Mouse (Mus musculus): ENCODE results near the gene Ifna7.

The Ifna7 gene

DNA sequence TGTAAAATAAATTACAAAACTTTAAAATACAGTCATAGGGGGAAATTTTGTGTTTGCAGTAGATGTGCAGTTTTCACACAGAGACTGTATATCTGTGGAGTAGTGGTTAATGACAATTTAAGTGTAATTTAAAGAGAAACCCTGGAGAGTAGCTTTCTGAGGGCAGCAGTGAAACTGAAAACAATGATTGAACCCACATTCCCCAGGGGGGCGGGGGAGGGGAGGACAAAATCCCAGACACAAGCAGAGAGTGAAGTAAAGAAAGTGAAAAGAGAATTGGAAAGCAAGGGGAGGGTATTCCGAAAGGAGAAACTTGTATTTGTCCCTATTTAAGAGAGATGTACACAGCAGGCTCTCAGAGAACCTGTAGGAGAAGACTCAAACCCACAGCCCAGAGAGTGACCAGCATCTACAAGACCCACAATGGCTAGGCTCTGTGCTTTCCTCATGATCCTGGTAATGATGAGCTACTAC is 25.4 kb downstream of the Ifna7 start, which contains the start of gene Ifna4:
Ifna4 (plus strand) TSS at position 424 of the 474 bp plus-strand sequence.
- no peak for DNase-seq

DNA sequence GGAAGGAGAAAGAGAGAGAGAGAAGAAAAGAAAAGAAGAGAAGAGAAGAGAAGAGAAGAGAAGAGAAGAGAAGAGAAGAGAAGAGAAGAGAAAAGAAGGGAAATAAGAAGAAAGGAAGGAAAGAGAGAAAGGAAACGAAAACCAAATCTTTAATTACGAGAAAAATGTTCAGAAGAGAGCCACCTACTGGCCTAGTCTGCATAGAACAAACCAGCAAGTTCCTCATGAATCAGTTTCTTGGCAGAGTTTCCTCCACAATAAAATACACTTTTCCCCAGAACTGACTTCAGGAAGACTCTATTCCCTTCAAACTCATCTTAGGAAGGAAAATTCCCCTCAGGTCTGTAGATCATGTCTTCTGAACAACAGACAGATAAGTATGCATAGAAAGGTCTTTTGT is 29.3 kb downstream of the Ifna7 start:
- no peak for DNase-seq

DNA sequence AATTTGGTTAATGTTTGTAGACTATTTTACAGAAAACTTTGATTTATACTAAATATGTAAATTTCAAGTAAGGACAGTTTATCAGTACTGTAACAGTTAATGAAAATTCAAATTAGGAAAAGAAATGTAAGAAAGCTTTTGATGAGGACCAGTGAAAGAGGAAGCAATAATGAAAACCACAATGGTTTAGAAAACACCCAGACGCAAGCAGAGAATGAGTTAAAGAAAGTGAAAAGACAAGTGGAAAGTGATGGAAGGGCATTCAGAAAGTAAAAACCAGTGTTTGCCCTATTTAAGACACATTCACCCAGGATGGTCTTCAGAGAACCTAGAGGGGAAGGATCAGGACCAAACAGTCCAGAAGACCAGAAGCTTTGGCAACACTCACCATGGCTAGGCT is 33.7 kb downstream of the Ifna7 start, which contains the start of gene Ifna1:
Ifna1 (plus strand) TSS at position 390 of the 400 bp plus-strand sequence.
- no peak for DNase-seq

DNA sequence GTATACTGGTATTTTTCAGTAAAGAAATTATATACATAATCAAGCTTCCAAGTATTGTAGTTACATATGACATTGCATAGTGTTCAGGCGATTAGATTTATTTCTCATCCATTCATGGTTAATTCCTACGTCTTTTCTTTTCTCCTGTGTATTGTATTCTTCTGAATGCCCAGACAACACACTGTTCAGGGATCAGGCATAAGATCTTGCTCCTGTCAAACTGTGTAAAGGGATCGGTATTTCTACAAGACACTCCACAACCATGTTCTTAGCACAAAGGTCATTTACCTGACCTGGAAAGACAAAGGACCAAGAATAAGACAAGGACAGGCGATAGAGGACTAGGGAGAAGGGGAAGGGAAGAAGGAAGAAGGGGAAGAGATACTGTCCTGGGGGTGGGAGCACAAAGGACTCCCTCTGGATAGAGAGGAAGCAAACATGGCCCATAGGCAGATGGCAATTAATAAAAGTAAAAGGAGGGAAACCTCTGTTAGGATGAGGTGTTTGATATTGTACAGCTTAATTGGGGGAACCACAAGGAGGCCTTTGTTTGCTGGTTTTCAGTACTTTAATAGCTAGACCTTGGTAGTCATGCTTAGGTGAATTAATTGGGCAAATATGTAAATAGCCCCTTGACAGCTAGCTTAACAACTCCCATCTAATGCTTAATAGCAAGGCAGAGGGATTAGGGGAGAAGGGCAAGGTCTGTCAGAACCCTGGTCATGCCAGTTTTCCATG is 35.2 kb downstream of the Ifna7 start:
- DNase-seq: no peak

DNA sequence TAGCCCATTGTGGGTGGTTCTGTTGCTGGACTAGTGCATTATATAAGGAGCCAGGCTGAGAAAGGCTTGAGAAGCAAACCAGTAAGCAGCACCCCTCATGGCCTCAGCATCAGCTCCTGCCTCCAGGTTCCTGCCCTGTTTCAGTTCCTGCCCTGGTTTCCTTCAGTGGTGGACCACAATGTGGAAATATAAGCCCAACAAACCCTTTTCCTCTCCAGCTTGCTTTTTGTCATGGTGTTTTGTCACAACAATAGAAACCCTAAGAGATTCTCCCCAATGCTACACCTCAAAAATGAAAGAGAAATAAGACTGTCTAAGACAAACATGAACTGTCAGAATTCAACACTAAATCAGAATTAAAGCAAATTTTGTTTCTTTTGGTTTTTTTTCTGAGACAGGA is 43.2 kb downstream of the Ifna7 start:
- DNase-seq: no peak

DNA sequence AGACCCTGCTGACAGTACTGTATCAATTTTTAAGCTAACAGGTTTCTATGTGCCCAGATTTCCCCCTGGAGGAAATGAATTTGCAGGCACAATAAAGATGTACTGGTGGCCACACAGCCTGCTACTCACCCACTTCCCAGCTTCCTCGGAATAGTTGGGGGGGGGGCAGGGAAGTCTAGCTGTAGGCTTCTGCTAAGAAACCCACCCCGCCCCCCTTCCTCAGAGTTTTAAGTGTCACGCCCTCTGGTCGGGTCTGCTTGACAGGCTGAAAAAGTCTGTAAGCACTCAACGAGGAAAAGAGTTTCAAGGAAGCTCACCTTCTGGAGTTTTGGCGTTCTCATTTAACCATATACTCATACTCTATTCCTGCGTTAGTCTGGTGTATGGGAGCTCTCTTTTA is 47.3 kb downstream of the Ifna7 start:
- DNase-seq: no peak

DNA sequence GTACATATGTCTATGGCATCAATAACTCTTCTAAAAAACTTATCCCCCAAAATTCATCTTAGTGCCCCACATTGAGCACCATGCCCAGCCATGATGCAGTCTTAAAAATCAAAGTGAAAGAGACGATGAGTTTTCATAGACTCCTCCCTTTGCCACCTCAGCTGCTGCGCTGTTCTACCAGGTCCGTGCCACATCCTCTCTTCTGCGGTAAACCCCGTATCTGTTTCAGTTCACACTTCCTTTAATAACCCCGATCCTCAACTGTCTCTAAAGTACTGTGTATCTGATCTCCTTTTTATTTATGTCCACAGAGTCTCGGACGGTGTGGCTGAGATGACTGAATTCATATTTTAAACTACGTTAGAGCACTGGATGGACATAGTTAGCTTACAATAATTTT is 48.6 kb downstream of the Ifna7 start:
- DNase-seq: peak; percentile 54

DNA sequence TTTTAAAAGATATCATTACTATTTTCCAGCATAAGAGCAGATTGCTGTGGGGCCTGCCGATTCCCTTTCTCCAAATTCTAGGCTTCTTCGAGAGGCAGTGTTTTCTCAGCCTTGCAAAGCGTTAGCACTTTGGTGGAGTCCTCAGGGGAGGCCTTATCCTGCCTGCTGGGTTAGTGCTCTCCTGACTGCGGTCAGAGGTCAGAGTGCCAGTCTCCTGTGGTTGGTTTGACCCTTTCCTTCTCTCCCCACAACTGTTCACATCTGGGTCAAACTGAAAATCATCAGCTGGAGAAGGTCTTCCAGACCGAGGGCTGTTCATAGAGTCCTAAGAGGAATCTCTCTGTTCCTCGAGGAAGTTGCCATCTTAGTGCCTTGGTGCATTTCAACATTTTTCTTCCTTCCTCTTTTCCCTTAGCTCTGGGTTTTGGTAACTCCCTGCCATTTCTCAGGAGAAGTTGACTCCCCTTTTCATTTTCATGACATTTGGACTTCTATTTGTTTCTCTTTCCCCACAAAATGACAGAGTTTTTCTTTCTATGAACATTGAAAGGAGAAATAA is 49.1 kb downstream of the Ifna7 start:
- DNase-seq: no peak

Measured in lung, postnatal 36 days (tissue).